Comparison of ENCODE assay signal across 25 mouse cellular contexts in genomic region chr4:106597055-106597454, GRCm38 (mm10). TPM values are rescaled to one million over a fixed set of nuclear protein-coding genes. Genes with fewer than 3 reads are reported as not detected.
"Had no signal": no experiment of that assay in that cellular context is flagged by ENCODE, and none has a peak within 500 bp of the region (broad histone marks: within the 10 kb centered on the region; RNA-seq: fewer than 3 reads in every experiment).

No protein-coding gene starts in this region.

- H3K4me3 ChIP-seq: kidney, embryonic 15.5 days; limb, embryonic 10.5 days; limb, embryonic 13.5 days; liver, embryonic 12.5 days; liver, embryonic 15.5 days; lung, embryonic 15.5 days; megakaryocyte, embryonic 14.5 days; midbrain, embryonic 10.5 days; midbrain, embryonic 13.5 days; myocyte; neural tube, embryonic 13.5 days had no signal

- DNase-seq: kidney, adult 8-10 months; kidney, postnatal 10 days; kidney, postnatal 36 days; liver; lung, adult 18-20 months; lung, postnatal 10 days; lung, postnatal 36 days; thymus, postnatal 25 days had no signal

- H3K27ac ChIP-seq: kidney, embryonic 15.5 days; limb, embryonic 10.5 days; limb, embryonic 13.5 days; liver, embryonic 12.5 days; liver, embryonic 15.5 days; lung, embryonic 15.5 days; midbrain, embryonic 10.5 days; midbrain, embryonic 13.5 days; neural tube, embryonic 13.5 days had no signal

RNA-seq across cellular contexts. Expression of gene Lexm, which starts 20.0 kb away (rescaled TPM):
- total RNA-seq: layer of hippocampus, adult 18-20 months; layer of hippocampus, postnatal 25 days; left cerebral cortex, adult 18-20 months; left cerebral cortex, postnatal 25 days; monocyte, adult 5-6 weeks; neutrophil, adult 5-6 weeks had no signal

RNA-seq across cellular contexts. Expression of gene Ttc22, which starts 25.2 kb away (rescaled TPM):
- total RNA-seq: monocyte, adult 5-6 weeks; neutrophil, adult 5-6 weeks had no signal
